Mouse (Mus musculus) stomach, postnatal 0 days (tissue): ENCODE results near the gene Gm10134.

Experiments used
- CTCF ChIP-seq: IDR thresholded peaks from 2 replicates; pipeline ENCODE4 v1.5.1; 2016; ENCODE audit warnings: antibody characterized with exemption, low read depth, mild to moderate bottlenecking, moderate library complexity
- EP300 ChIP-seq: optimal IDR thresholded peaks from 2 replicates; pipeline ENCODE3; 2016; ENCODE audit warnings: antibody characterized with exemption

DNA sequence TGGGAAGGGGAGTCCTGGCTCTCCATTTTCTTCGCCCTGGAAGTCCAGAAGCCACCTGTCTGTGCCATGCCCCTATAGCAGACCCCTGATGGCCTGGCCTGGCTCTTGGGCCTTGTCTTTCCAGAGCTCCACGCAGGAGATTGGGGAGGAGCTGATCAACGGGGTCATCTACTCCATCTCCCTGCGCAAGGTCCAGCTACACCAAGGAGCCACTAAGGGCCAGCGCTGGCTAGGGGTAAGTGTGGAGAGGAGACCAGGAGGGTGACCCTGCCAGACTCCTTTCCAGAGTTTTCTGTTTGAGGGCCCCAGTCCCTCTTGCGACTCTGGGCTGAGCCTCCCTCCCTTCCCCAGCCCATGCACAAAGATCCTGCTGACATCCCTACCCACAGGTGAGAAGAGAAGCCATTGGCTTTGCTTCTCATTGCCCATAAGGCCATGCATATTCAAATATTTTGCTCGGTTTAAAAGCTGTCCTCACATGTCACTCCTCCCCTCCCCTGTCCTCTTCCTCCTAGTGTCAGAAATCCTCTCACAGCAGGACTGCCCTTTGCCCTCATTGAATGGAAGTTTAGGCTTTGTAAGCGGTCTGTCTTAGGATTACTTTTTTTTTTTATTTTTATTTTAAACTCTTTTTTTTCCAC lies 34.8 kb downstream of the Gm10134 start:
- TF ChIP-seq CTCF: no peak
- TF ChIP-seq EP300: no peak
